Mouse (Mus musculus): ENCODE measurements around the gene Rybp. TPM values are rescaled to one million over a fixed set of nuclear protein-coding genes. Genes with fewer than 3 reads are reported as not detected.

The Rybp gene
- polyA plus RNA-seq (2015; fragmentation: Nextera tagmentation; extraction: Ambion mirVana), result 5.8 and 6.7 TPM in 2 replicates

DNA sequence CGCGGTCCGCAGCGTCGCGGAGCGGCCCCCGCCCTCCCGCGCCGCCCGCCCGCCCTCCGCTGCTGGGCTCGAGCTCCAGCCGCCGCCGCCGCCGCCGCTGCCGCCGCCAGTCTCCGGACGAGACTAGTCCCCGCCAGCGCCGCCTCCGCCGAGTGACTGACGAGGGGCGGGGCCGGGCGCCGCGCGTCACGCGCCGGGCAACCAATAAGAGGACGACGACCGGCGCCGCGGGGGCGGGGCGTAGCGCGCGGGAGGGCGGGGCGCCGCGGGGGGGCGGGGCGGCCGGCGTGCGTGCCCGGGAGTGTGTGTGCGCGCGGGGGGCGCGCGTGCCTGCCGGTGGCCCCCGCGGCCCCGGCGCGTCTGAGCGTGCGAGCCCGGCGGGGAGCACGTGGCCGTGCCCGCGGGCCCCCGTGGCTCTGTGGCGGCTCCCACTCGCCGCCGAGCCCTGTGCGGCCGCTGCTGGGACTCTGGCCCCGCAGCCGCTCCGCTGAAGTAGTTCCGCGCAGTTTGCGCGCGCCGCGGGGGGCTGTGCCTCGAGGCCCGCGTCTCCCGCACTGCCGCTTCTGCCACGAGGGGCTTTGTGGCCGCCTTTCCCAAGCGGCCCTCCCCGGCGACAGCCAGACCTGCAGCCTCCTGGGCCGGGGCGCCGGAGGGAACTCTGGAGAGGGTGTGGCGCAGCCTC is at the start of gene Rybp:
Gene Rybp (minus strand): TSS at position 152 of the 682 bp plus-strand sequence.
- no peaks in the 10 kb centered on the region for H3K36me3 ChIP-seq (replicated peaks; ENCODE audit: insufficient read depth, low read length)
- peaks cover 19% of the 10 kb centered on the region for H3K4me1 ChIP-seq (ENCODE audit: insufficient read depth)
- WGBS (ENCODE audit: insufficient replicate concordance), result under 1% methylated on average over 48 of the region's 112 CpGs
- ATAC-seq (peak; percentile 95), DNase-seq (peak; percentile 96)
- no peaks in the 10 kb centered on the region for H3K27me3 ChIP-seq (ENCODE audit: insufficient read depth, low read length)
- H3K9me3 ChIP-seq (ENCODE audit: low read length), result no peaks in the 10 kb centered on the region
- H3K4me2 ChIP-seq (ENCODE audit: low read depth, low read length), result peak within 1 kb of the TSS; percentile 78
- TF ChIP-seq CTCF (IDR thresholded peaks at IDR 0.05; ENCODE audit: low read depth) (no peak), EP300 (IDR thresholded peaks at IDR 0.05; ENCODE audit: low read depth) (no peak)
- H3K27ac ChIP-seq (ENCODE audit: low read depth), result peak within 1 kb of the TSS; percentile 96
- peak within 1 kb of the TSS; percentile 81 for H3K4me3 ChIP-seq (ENCODE audit: low read depth, low read length)
- H3K9ac ChIP-seq (replicated peaks), result peak within 1 kb of the TSS; percentile 88

DNA sequence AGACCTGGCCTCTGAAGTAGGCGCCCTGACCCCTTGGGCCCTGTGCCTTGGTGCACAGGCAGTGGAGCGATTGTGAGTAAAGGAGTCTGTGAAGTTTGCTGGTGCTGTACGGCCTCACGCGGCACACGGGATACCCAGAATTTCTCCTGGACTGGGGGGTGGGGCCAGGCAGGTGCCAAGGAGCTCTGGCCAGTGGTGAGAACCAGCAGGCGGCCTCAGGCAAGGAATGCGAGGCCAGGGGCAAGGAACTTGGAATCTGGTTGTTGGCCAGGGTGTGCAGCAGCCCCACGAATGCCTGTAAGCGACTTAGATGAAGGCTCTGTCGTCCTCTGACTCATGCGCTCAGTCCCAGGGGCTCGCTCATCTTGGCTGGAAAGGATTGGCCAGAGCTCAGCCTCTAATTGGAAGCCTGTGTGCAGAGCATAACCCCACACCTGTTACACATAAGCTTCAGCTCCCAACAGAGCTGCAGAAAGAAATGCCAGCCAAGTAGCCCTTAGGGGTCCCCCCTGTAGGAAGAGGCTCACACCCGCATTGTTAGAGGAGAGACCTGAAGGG is 49.4 kb upstream of the Rybp start:
- Histone ChIP-seq H3K9ac (replicated peaks) (no peak overlapping the region), H3K27ac (ENCODE audit: low read depth) (no peak overlapping the region), H3K9me3 (ENCODE audit: low read length) (no peaks in the 10 kb centered on the region), H3K4me2 (ENCODE audit: low read depth, low read length) (no peak overlapping the region), H3K4me3 (ENCODE audit: low read depth, low read length) (no peak overlapping the region), H3K27me3 (ENCODE audit: insufficient read depth, low read length) (0 out of 2 replicates have a peak, but pooled peaks cover 3% of the 10 kb centered on the region), H3K36me3 (replicated peaks; ENCODE audit: insufficient read depth, low read length) (no peaks in the 10 kb centered on the region), H3K4me1 (ENCODE audit: insufficient read depth) (peaks cover 11% of the 10 kb centered on the region; the same call in 1 of the 2 replicates)
- no peak for ATAC-seq
- TF ChIP-seq CTCF (IDR thresholded peaks at IDR 0.05; ENCODE audit: low read depth) (no peak), EP300 (IDR thresholded peaks at IDR 0.05; ENCODE audit: low read depth) (no peak)
- DNase-seq, result no peak
- WGBS (ENCODE audit: insufficient replicate concordance), result 52% methylated on average over 14 of the region's 14 CpGs

DNA sequence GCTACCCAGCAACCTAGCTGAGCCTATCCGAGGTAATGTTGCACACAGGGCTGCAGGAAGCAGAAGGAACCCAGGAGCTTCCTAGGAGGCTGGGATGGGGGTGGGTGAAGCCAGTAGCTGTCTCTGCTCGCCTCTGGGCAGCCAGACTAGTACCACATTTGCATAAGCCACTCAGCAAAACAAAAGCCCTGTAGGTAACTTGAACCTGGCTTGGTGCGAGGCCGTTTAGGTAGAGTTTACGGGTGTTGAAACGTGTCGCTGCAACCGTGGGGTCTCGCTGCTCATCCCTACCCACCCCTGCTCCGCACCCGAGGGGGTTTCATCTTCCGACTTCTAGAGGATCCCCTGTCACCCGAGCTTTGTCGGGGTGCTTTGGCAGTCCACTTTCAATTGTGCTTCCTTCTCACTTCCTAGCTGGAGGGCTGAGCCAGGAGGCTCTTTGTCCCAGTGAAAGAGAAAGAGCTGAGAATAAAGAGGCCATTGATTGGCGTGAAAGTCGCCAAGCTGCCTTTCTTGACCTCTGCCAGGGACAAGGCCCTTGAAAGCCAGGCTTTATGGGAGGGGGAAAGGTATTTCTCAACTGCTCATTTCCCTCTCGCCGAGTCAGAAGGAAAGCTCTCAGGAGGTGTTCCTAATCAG is 48.3 kb upstream of the Rybp start:
- no peak for ATAC-seq
- Histone ChIP-seq H3K9ac (replicated peaks) (0 out of 2 replicates have a peak overlapping the region, but pooled peaks have one; percentile 19), H3K27me3 (ENCODE audit: insufficient read depth, low read length) (0 out of 2 replicates have a peak, but pooled peaks cover 3% of the 10 kb centered on the region), H3K9me3 (ENCODE audit: low read length) (no peaks in the 10 kb centered on the region), H3K36me3 (replicated peaks; ENCODE audit: insufficient read depth, low read length) (no peaks in the 10 kb centered on the region), H3K4me3 (ENCODE audit: low read depth, low read length) (peak overlapping the region; percentile 22; the same call in 1 of the 2 replicates), H3K4me1 (ENCODE audit: insufficient read depth) (peaks cover 5% of the 10 kb centered on the region; the same call in 1 of the 2 replicates), H3K27ac (ENCODE audit: low read depth) (peak overlapping the region; percentile 9; the same call in 1 of the 2 replicates), H3K4me2 (ENCODE audit: low read depth, low read length) (peak overlapping the region; percentile 59)
- no peak for DNase-seq
- no peak for TF ChIP-seq CTCF (IDR thresholded peaks at IDR 0.05; ENCODE audit: low read depth)
- no peak for TF ChIP-seq EP300 (IDR thresholded peaks at IDR 0.05; ENCODE audit: low read depth)
- WGBS (ENCODE audit: insufficient replicate concordance), result 13% methylated on average over 18 of the region's 18 CpGs

DNA sequence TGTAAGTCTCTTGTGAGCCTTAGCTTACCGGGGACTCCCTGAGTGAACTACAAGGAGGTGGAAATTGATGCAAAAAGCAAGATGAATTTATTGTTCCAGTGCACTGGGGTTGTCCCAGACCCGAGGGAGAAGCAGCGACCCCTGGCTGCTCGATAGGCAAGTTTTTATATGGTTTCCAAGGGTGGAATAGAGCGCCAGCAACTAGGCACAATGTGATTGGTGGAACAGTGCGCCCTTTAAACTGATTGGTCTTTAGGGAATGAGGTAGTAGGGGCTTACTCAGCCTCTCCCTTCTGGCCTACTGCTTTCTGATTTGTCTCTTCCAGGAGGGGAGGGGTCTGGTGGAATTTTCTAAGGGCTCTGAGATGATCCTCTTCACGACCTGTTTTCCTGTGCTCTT is 46.5 kb upstream of the Rybp start:
- ATAC-seq (no peak), DNase-seq (no peak)
- H3K9me3 ChIP-seq (ENCODE audit: low read length), result no peaks in the 10 kb centered on the region
- H3K4me3 ChIP-seq (ENCODE audit: low read depth, low read length), result no peak overlapping the region
- peaks cover 5% of the 10 kb centered on the region; the same call in 1 of the 2 replicates for H3K4me1 ChIP-seq (ENCODE audit: insufficient read depth)
- H3K27ac ChIP-seq (ENCODE audit: low read depth), result no peak overlapping the region
- H3K36me3 ChIP-seq (replicated peaks; ENCODE audit: insufficient read depth, low read length), result no peaks in the 10 kb centered on the region
- WGBS (ENCODE audit: insufficient replicate concordance), result 62% methylated on average over 7 of the region's 7 CpGs
- no peak overlapping the region for H3K9ac ChIP-seq (replicated peaks)
- 0 out of 2 replicates have a peak, but pooled peaks cover 3% of the 10 kb centered on the region for H3K27me3 ChIP-seq (ENCODE audit: insufficient read depth, low read length)
- H3K4me2 ChIP-seq (ENCODE audit: low read depth, low read length), result no peak overlapping the region
- no peak for TF ChIP-seq EP300 (IDR thresholded peaks at IDR 0.05; ENCODE audit: low read depth)
- peak; percentile 16; the same call in 1 of the 2 replicates for TF ChIP-seq CTCF (IDR thresholded peaks at IDR 0.05; ENCODE audit: low read depth)

DNA sequence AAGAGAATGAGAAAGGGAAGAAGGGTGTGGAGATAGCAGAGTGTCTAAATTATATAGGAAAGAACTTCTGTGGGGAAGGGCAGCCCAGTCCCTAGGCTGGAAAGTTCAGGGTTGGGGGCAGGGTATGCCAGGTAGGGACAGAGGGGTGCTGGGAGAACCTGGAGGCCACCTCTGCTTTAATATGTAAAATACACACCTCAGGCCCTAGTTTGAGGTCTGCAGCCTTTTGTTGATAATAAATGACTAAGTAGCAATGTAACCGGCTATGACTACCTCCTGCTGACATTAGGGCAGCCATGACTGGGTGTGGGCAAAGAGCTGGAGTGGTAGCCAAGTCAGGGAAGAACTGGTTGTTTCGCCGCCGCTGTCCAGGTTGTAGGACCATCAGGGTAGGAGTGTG is 45.2 kb upstream of the Rybp start:
- no peak overlapping the region for H3K4me2 ChIP-seq (ENCODE audit: low read depth, low read length)
- H3K4me3 ChIP-seq (ENCODE audit: low read depth, low read length), result no peak overlapping the region
- no peak for TF ChIP-seq CTCF (IDR thresholded peaks at IDR 0.05; ENCODE audit: low read depth)
- no peak for TF ChIP-seq EP300 (IDR thresholded peaks at IDR 0.05; ENCODE audit: low read depth)
- ATAC-seq, result no peak
- no peak overlapping the region for H3K27ac ChIP-seq (ENCODE audit: low read depth)
- H3K9me3 ChIP-seq (ENCODE audit: low read length), result no peaks in the 10 kb centered on the region
- DNase-seq, result no peak
- H3K36me3 ChIP-seq (replicated peaks; ENCODE audit: insufficient read depth, low read length), result no peaks in the 10 kb centered on the region
- H3K9ac ChIP-seq (replicated peaks), result no peak overlapping the region
- H3K27me3 ChIP-seq (ENCODE audit: insufficient read depth, low read length), result 0 out of 2 replicates have a peak, but pooled peaks cover 3% of the 10 kb centered on the region
- WGBS (ENCODE audit: insufficient replicate concordance), result 86% methylated on average over 4 of the region's 4 CpGs
- H3K4me1 ChIP-seq (ENCODE audit: insufficient read depth), result peaks cover 5% of the 10 kb centered on the region; the same call in 1 of the 2 replicates

DNA sequence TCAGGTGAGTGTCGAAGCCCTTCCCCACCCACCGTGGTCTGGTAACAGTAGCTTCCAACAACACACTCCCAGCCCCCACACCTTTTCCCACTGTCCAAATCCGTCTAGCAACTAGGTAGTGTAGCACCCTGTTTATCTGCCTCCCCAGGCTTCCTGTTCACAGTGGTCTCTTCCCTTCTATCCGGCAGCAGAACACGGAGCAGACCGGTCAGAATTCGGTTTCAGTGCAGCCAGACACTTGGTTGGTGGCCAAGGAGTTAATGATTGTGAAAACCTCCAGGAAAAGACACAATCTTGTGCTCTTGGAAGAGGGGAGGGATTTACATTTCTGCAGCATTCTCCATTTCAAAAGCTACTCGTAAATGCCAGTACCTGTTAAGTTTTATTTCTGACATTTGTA is 44.3 kb upstream of the Rybp start:
- no peaks in the 10 kb centered on the region for H3K36me3 ChIP-seq (replicated peaks; ENCODE audit: insufficient read depth, low read length)
- H3K9me3 ChIP-seq (ENCODE audit: low read length), result no peaks in the 10 kb centered on the region
- no peak overlapping the region for H3K27ac ChIP-seq (ENCODE audit: low read depth)
- H3K27me3 ChIP-seq (ENCODE audit: insufficient read depth, low read length), result 0 out of 2 replicates have a peak, but pooled peaks cover under 1% of the 10 kb centered on the region
- H3K4me2 ChIP-seq (ENCODE audit: low read depth, low read length), result no peak overlapping the region
- peaks cover 5% of the 10 kb centered on the region; the same call in 1 of the 2 replicates for H3K4me1 ChIP-seq (ENCODE audit: insufficient read depth)
- ATAC-seq, result no peak
- DNase-seq, result no peak
- 24% methylated on average over 8 of the region's 8 CpGs for WGBS (ENCODE audit: insufficient replicate concordance)
- TF ChIP-seq CTCF (IDR thresholded peaks at IDR 0.05; ENCODE audit: low read depth) (no peak), EP300 (IDR thresholded peaks at IDR 0.05; ENCODE audit: low read depth) (no peak)
- no peak overlapping the region for H3K4me3 ChIP-seq (ENCODE audit: low read depth, low read length)
- no peak overlapping the region for H3K9ac ChIP-seq (replicated peaks)

All from liver, postnatal 0 days (tissue).